Mouse (Mus musculus) common myeloid progenitor, adult 5-6 weeks (primary cell): ENCODE results near the gene Krtap20-2. TPM values are rescaled to one million over a fixed set of nuclear protein-coding genes. Genes with fewer than 3 reads are reported as not detected.
"Not testable (repeated sequence)": the region's sequence is repeated elsewhere in the genome, so short reads cannot be mapped to it uniquely, and the experiment has no call there.

Experiments
- ATAC-seq: replicated peaks from 2 replicates; pipeline ENCODE4 v1.8.0; 2016; ENCODE audit warnings: low read depth, mild to moderate bottlenecking, moderate TSS enrichment, inconsistent platforms; ENCODE audit not compliant: poor library complexity, severe bottlenecking
- total RNA-seq: library from RNA; stranded (forward); fragments of 200-1000, 187-1606 nt; gene quantifications from 2 replicates; pipeline ENCODE4 v1.2.3, GENCODE M21; 2017

Krtap20-2 gene
- total RNA-seq: not detected in 2 replicates

DNA sequence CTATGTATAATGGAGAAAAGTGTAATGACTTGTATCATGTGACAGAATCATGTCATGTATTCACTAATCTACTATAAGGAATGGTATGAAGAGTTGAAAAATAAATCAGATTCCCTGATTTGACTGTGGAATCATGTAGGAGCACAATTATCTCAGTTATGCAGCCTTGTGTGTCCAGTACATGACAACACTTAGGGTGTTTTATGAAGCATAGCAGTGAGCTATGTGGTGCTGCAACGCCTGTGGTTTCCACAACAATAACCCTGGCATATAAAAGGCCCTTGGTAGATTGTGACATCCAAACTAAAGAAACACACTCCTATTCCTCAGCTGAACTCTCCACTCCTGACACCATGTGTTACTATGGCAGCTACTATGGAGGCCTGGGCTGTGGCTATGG lies at the start of gene Krtap20-2:
Gene Krtap20-2 (plus strand): TSS at position 301 of the 400 bp plus-strand sequence.
- no peak for ATAC-seq

DNA sequence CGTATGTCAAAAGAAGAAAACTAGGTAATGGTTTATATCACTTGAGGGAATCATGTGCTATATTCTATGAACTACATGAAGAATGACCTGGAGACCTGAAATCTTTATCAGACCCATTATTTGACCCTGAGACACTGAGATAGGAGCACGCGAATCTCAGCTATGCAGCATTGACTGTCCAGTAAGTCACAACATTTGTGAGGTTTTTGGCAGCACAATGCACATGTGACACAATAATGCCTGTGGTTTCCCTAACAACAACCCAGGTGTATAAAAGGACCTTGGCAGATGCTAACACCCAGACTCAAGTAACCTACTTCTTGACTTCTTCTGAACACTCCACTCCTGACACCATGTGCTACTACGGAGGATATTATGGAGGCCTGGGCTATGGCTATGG lies 48.0 kb upstream of the Krtap20-2 start, which contains the start of gene Gm9789:
Gene Gm9789 (plus strand): TSS at position 301 of the 400 bp plus-strand sequence.
- ATAC-seq: no peak

DNA sequence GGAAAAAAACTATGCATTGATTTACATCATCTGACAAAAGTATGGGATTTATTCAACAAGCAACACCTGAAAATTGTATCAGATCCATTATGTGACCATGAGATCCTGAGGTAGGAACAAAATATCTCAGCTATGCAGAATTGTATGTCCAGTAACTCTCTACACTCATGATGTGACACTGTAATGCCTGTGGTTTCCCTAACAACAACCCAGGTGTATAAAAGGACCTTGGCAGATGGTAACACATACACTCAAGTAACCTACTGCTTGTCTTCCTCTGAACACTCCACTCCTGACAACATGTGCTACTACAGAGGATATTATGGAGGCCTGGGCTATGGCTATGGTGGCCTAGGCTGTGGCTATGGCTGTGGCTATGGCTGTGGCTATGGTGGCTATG lies 36.5 kb upstream of the Krtap20-2 start, which contains the start of gene Gm7735:
Gene Gm7735 (plus strand): TSS at position 301 of the 400 bp plus-strand sequence.
- not testable (repeated sequence) for ATAC-seq

- no peak for ATAC-seq
Measured at GRCm38 (mm10) chr16:89174435-89174834, 31.2 kb upstream of the Krtap20-2 start, which contains the start of gene 1110057P08Rik. Gene 1110057P08Rik (plus strand): TSS chr16:89174735.

- ATAC-seq: no peak
Measured at GRCm38 (mm10) chr16:89188621-89189020, 17.0 kb upstream of the Krtap20-2 start.

Other genes starting within 250 kb of the Krtap20-2 start
- not detected in 2 replicates for gene Krtap16-3, start 243.0 kb upstream of the Krtap20-2 start, total RNA-seq
- gene Krtap22-2, start 195.1 kb upstream of the Krtap20-2 start, total RNA-seq: not detected in 2 replicates
- gene Gm10229, start 190.6 kb upstream of the Krtap20-2 start, total RNA-seq: not detected in 2 replicates
- not detected in 2 replicates for gene Krtap6-1, start 174.2 kb upstream of the Krtap20-2 start, total RNA-seq
- gene Gm10228, start 164.4 kb upstream of the Krtap20-2 start, total RNA-seq: not detected in 2 replicates
- not detected in 2 replicates for gene Krtap6-5, start 158.0 kb upstream of the Krtap20-2 start, total RNA-seq
- not detected in 2 replicates for gene 1110025L11Rik, start 141.9 kb upstream of the Krtap20-2 start, total RNA-seq
- gene Krtap6-3, start 121.8 kb upstream of the Krtap20-2 start, total RNA-seq: not detected in 2 replicates
- not detected in 2 replicates for gene Gm6358, start 65.0 kb upstream of the Krtap20-2 start, total RNA-seq
- gene Gm10061, start 54.8 kb upstream of the Krtap20-2 start, total RNA-seq: not detected in 2 replicates
- gene Gm9789, start 47.9 kb upstream of the Krtap20-2 start, total RNA-seq: not detected in 2 replicates
- not detected in 2 replicates for gene Gm7735, start 36.4 kb upstream of the Krtap20-2 start, total RNA-seq
- not detected in 2 replicates for gene 1110057P08Rik, start 31.1 kb upstream of the Krtap20-2 start, total RNA-seq
- gene Krtap21-1, start 198.0 kb downstream of the Krtap20-2 start, total RNA-seq: not detected in 2 replicates
- gene Krtap6-2, start 214.2 kb downstream of the Krtap20-2 start, total RNA-seq: not detected in 2 replicates